ENCODE assay signal across 9 mouse cellular contexts in the genomic region with DNA sequence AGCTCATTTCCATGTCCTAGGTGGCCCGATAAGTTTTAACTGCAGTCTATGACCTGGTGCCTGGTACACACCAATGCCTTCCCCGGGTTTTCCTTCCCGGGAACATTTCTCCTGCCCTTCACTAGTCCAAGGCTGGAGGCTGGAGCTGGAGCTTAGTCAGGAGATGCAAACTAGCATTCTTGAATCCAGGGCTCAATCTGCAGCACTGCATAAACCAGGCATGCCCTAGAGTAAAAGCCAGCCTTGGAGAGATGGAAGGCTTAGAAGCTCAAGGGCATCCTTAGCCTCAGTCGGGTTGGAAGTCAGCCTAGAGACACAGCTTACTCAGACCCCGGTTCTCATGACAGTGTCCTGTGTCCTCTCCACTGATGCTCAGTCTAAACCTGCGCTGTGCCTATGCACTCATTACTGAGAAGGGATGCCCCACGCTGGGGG. TPM values are rescaled to one million over a fixed set of nuclear protein-coding genes. Genes with fewer than 3 reads are reported as not detected.
DNase-seq lines count a peak whose midpoint lies in the region; ATAC-seq and TF ChIP-seq lines count a peak whose summit lies in the region.
"Had no signal": no experiment of that assay in that cellular context is flagged by ENCODE, and none has a peak within 500 bp of the region (broad histone marks: within the 10 kb centered on the region; RNA-seq: fewer than 3 reads in every experiment).

No protein-coding gene starts in this region.

- no peak overlapping the region for H3K4me2 ChIP-seq in hindbrain, embryonic 11.5 days (replicated peaks; ENCODE audit: low read depth, low read length)
- H3K4me2 ChIP-seq in forebrain, embryonic 13.5 days = peak overlapping the region; percentile 48; the same call in 1 of the 2 replicates
- H3K4me2 ChIP-seq in liver, embryonic 14.5 days (ENCODE audit: low read depth) = peak overlapping the region; percentile 29

- peak overlapping the region; percentile 50 for H3K27ac ChIP-seq in hindbrain, embryonic 10.5 days
- no peak overlapping the region for H3K27ac ChIP-seq in hindbrain, embryonic 11.5 days (ENCODE audit: low read depth, low read length)
- H3K27ac ChIP-seq in forebrain, embryonic 13.5 days = peak overlapping the region; percentile 82; the same call in 1 of the 2 replicates
- H3K27ac ChIP-seq in liver, embryonic 14.5 days = no peak overlapping the region

- no peak for DNase-seq in hindbrain, embryonic 10.5 days (ENCODE audit: low spot score)
- DNase-seq in hindbrain, embryonic 11.5 days (ENCODE audit: low spot score) = no peak
- peak; percentile 62 for DNase-seq in adrenal gland, postnatal 14 days
- no peak for DNase-seq in liver, embryonic 14.5 days (ENCODE audit: low read depth in 3 of 3, low spot score in 3 of 3)
- no peak for DNase-seq in cerebellum, adult 11-12 months
- DNase-seq in layer of hippocampus, postnatal 14 days (ENCODE audit: low spot score in 2 of 2) = no peak

- no peak for TF ChIP-seq EP300 in liver, embryonic 14.5 days (IDR thresholded peaks at IDR 0.05; ENCODE audit: low read depth)

- no peaks in the 10 kb centered on the region for H3K9me3 ChIP-seq in hindbrain, embryonic 10.5 days
- no peaks in the 10 kb centered on the region for H3K9me3 ChIP-seq in hindbrain, embryonic 11.5 days (ENCODE audit: control insufficient read depth, low read length)
- H3K9me3 ChIP-seq in forebrain, embryonic 13.5 days (replicated peaks) = 0 out of 2 replicates have a peak, but pooled peaks cover 3% of the 10 kb centered on the region
- no peaks in the 10 kb centered on the region for H3K9me3 ChIP-seq in liver, embryonic 14.5 days (ENCODE audit: control insufficient read depth, low read length)

- H3K9ac ChIP-seq in hindbrain, embryonic 11.5 days (ENCODE audit: low read depth, low read length) = no peak overlapping the region
- no peak overlapping the region for H3K9ac ChIP-seq in forebrain, embryonic 13.5 days
- no peak overlapping the region for H3K9ac ChIP-seq in liver, embryonic 14.5 days (replicated peaks)

- ATAC-seq in hindbrain, embryonic 11.5 days (ENCODE audit: low FRiP score) = no peak
- ATAC-seq in forebrain, embryonic 13.5 days = no peak
- no peak for ATAC-seq in liver, embryonic 14.5 days (ENCODE audit: insufficient read depth)
- ATAC-seq in granulocyte monocyte progenitor cell, adult 5-6 weeks (replicated peaks; ENCODE audit: poor library complexity, severe bottlenecking) = no peak

- H3K27me3 ChIP-seq in hindbrain, embryonic 10.5 days (ENCODE audit: insufficient read depth, poor library complexity, severe bottlenecking) = peaks cover 15% of the 10 kb centered on the region
- H3K27me3 ChIP-seq in hindbrain, embryonic 11.5 days (ENCODE audit: control insufficient read depth, insufficient read depth, low read length) = no peaks in the 10 kb centered on the region
- no peaks in the 10 kb centered on the region for H3K27me3 ChIP-seq in forebrain, embryonic 13.5 days
- H3K27me3 ChIP-seq in liver, embryonic 14.5 days (ENCODE audit: control insufficient read depth, insufficient read depth, low read length) = no peaks in the 10 kb centered on the region

- peaks cover 45% of the 10 kb centered on the region for H3K4me1 ChIP-seq in hindbrain, embryonic 10.5 days (replicated peaks)
- peaks cover 24% of the 10 kb centered on the region for H3K4me1 ChIP-seq in hindbrain, embryonic 11.5 days (replicated peaks; ENCODE audit: control insufficient read depth, insufficient read depth, low read length)
- peaks cover 26% of the 10 kb centered on the region for H3K4me1 ChIP-seq in forebrain, embryonic 13.5 days
- no peaks in the 10 kb centered on the region for H3K4me1 ChIP-seq in liver, embryonic 14.5 days (replicated peaks; ENCODE audit: control insufficient read depth in 2 of 2, insufficient read depth in 2 of 2, low read length in 1 of 2)

- 54% methylated on average over 7 of the region's 7 CpGs for WGBS in hindbrain, embryonic 10.5 days
- WGBS in hindbrain, embryonic 11.5 days = 54% methylated on average over 7 of the region's 7 CpGs
- WGBS in forebrain, embryonic 13.5 days = 42% methylated on average over 7 of the region's 7 CpGs
- WGBS in liver, embryonic 14.5 days (ENCODE audit: insufficient replicate concordance) = 38% methylated on average over 7 of the region's 7 CpGs

- TF ChIP-seq CTCF in liver, embryonic 14.5 days (IDR thresholded peaks at IDR 0.05; ENCODE audit: low read depth) = no peak

- peak overlapping the region; percentile 36 for H3K4me3 ChIP-seq in hindbrain, embryonic 10.5 days
- H3K4me3 ChIP-seq in hindbrain, embryonic 11.5 days (ENCODE audit: low read depth, low read length) = no peak overlapping the region
- H3K4me3 ChIP-seq in forebrain, embryonic 13.5 days = no peak overlapping the region
- no peak overlapping the region for H3K4me3 ChIP-seq in liver, embryonic 14.5 days (ENCODE audit: insufficient read depth in 1 of 2, low read depth in 2 of 2, low read length in 2 of 2)

- no peaks in the 10 kb centered on the region for H3K36me3 ChIP-seq in hindbrain, embryonic 10.5 days
- no peaks in the 10 kb centered on the region for H3K36me3 ChIP-seq in hindbrain, embryonic 11.5 days (ENCODE audit: control insufficient read depth, insufficient read depth, low read length)
- H3K36me3 ChIP-seq in forebrain, embryonic 13.5 days (ENCODE audit: poor library complexity, severe bottlenecking) = no peaks in the 10 kb centered on the region
- H3K36me3 ChIP-seq in liver, embryonic 14.5 days (replicated peaks; ENCODE audit: control insufficient read depth, insufficient read depth, low read depth) = no peaks in the 10 kb centered on the region

RNA-seq across cellular contexts. Expression of a gene that starts 19.9 kb away (rescaled TPM):
- 0.67 and 1.3 TPM in 2 replicates for polyA plus RNA-seq in hindbrain, embryonic 10.5 days (2016; fragmentation: Nextera tagmentation; extraction: Ambion mirVana)
- 0.66 and 1.5 TPM in 2 replicates for polyA plus RNA-seq in hindbrain, embryonic 11.5 days (2014; fragmentation: Nextera tagmentation; extraction: Ambion mirVana)
- total RNA-seq in adrenal gland, postnatal 14 days (2021) = 39.2 and 46.7 TPM in 2 replicates
- 0.25 and 0.48 TPM in 2 replicates for polyA plus RNA-seq in forebrain, embryonic 13.5 days (2015; fragmentation: Nextera tagmentation; extraction: Ambion mirVana)
- 3.9 and 4.7 TPM in 2 replicates for polyA plus RNA-seq in liver, embryonic 14.5 days (2012; rRNA removed)
- 3.3 and 4.5 TPM in 2 replicates for polyA plus RNA-seq in liver, embryonic 14.5 days (2014; fragmentation: Nextera tagmentation; extraction: Ambion mirVana)
- total RNA-seq in granulocyte monocyte progenitor cell, adult 5-6 weeks (2014; fragmentation: Nextera tagmentation) = not detected in 2 replicates
- total RNA-seq in granulocyte monocyte progenitor cell, adult 5-6 weeks (2017) = not detected in 2 replicates
- under 1 TPM; 0.18 to 0.45 TPM for total RNA-seq in layer of hippocampus, postnatal 14 days (2021)
- total RNA-seq: neutrophil, adult 5-6 weeks had no signal

RNA-seq across cellular contexts. Expression of a gene that starts 37.2 kb away (rescaled TPM):
- polyA plus RNA-seq in hindbrain, embryonic 10.5 days (2016; fragmentation: Nextera tagmentation; extraction: Ambion mirVana) = 69.3 and 73.9 TPM in 2 replicates
- polyA plus RNA-seq in hindbrain, embryonic 11.5 days (2014; fragmentation: Nextera tagmentation; extraction: Ambion mirVana) = 64.5 and 108 TPM in 2 replicates
- 120 and 132 TPM in 2 replicates for total RNA-seq in adrenal gland, postnatal 14 days (2021)
- 70.7 and 77.2 TPM in 2 replicates for polyA plus RNA-seq in forebrain, embryonic 13.5 days (2015; fragmentation: Nextera tagmentation; extraction: Ambion mirVana)
- polyA plus RNA-seq in liver, embryonic 14.5 days (2012; rRNA removed) = 7.0 and 8.0 TPM in 2 replicates
- polyA plus RNA-seq in liver, embryonic 14.5 days (2014; fragmentation: Nextera tagmentation; extraction: Ambion mirVana) = 13.8 and 15.8 TPM in 2 replicates
- 105 and 147 TPM in 2 replicates for total RNA-seq in granulocyte monocyte progenitor cell, adult 5-6 weeks (2014; fragmentation: Nextera tagmentation)
- total RNA-seq in granulocyte monocyte progenitor cell, adult 5-6 weeks (2017) = 84.2 and 93.6 TPM in 2 replicates
- total RNA-seq in layer of hippocampus, postnatal 14 days (2021) = 100 to 1,000 TPM; 143 to 145 TPM

RNA-seq across cellular contexts. Expression of a gene that starts 39.0 kb away (rescaled TPM):
- polyA plus RNA-seq in hindbrain, embryonic 10.5 days (2016; fragmentation: Nextera tagmentation; extraction: Ambion mirVana) = not detected in 2 replicates
- polyA plus RNA-seq in hindbrain, embryonic 11.5 days (2014; fragmentation: Nextera tagmentation; extraction: Ambion mirVana) = not detected in 2 replicates
- not detected in 2 replicates for total RNA-seq in adrenal gland, postnatal 14 days (2021)
- not detected in 2 replicates for polyA plus RNA-seq in forebrain, embryonic 13.5 days (2015; fragmentation: Nextera tagmentation; extraction: Ambion mirVana)
- not detected in 2 replicates for polyA plus RNA-seq in liver, embryonic 14.5 days (2012; rRNA removed)
- not detected in 2 replicates for polyA plus RNA-seq in liver, embryonic 14.5 days (2014; fragmentation: Nextera tagmentation; extraction: Ambion mirVana)
- not detected in 2 replicates for total RNA-seq in granulocyte monocyte progenitor cell, adult 5-6 weeks (2014; fragmentation: Nextera tagmentation)
- not detected in 2 replicates for total RNA-seq in granulocyte monocyte progenitor cell, adult 5-6 weeks (2017)
- not detected for total RNA-seq in layer of hippocampus, postnatal 14 days (2021)
- total RNA-seq: neutrophil, adult 5-6 weeks had no signal

Comparison
In these comparisons a context has a peak if more than half of its experiments do, and no peak if none do; other contexts are left out.
1. H3K27ac ChIP-seq: peak in hindbrain, embryonic 10.5 days (single experiment) and forebrain, embryonic 13.5 days (single experiment); none in hindbrain, embryonic 11.5 days (single experiment) and liver, embryonic 14.5 days (single experiment).